Mouse (Mus musculus): ENCODE measurements around the gene Dph1. TPM values are rescaled to one million over a fixed set of nuclear protein-coding genes. Genes with fewer than 3 reads are reported as not detected.

The Dph1 gene
- polyA plus RNA-seq, 1 experiment from 2014 or later: 19.7 TPM

- H3K4me2 ChIP-seq (ENCODE audit: low read depth, low read length): peak overlapping the region; percentile 95
- no peaks in the 10 kb centered on the region for H3K9me3 ChIP-seq (replicated peaks; ENCODE audit: control insufficient read depth, low read length)
- peaks cover 43% of the 10 kb centered on the region for H3K4me1 ChIP-seq (ENCODE audit: control insufficient read depth, insufficient read depth, low read length)
- WGBS: 3% methylated on average over 68 of the region's 68 CpGs
- no peak for ATAC-seq (replicated peaks; ENCODE audit: extremely low read depth, insufficient read depth, low FRiP score)
- H3K9ac ChIP-seq (ENCODE audit: low read length): peak overlapping the region; percentile 74
- peak overlapping the region; percentile 73 for H3K4me3 ChIP-seq (ENCODE audit: low read length)
- peaks cover 29% of the 10 kb centered on the region for H3K27me3 ChIP-seq (ENCODE audit: control insufficient read depth, insufficient read depth, low read length)
- H3K27ac ChIP-seq (ENCODE audit: low read length): peak overlapping the region; percentile 86
- peaks cover 10% of the 10 kb centered on the region; the same call in 1 of the 2 replicates for H3K36me3 ChIP-seq (ENCODE audit: control insufficient read depth, insufficient read depth)
Measured at GRCm38 (mm10) chr11:75166861-75167642, 24.0 kb downstream of the Dph1 start.

- H3K4me1 ChIP-seq (ENCODE audit: control insufficient read depth, insufficient read depth, low read length): peaks cover 45% of the 10 kb centered on the region
- H3K4me3 ChIP-seq (ENCODE audit: low read length): peak overlapping the region; percentile 73
- WGBS: 9% methylated on average over 55 of the region's 55 CpGs
- H3K27me3 ChIP-seq (ENCODE audit: control insufficient read depth, insufficient read depth, low read length): peaks cover 27% of the 10 kb centered on the region
- H3K9me3 ChIP-seq (replicated peaks; ENCODE audit: control insufficient read depth, low read length): no peaks in the 10 kb centered on the region
- peak overlapping the region; percentile 86 for H3K27ac ChIP-seq (ENCODE audit: low read length)
- peak overlapping the region; percentile 74 for H3K9ac ChIP-seq (ENCODE audit: low read length)
- peaks cover 10% of the 10 kb centered on the region; the same call in 1 of the 2 replicates for H3K36me3 ChIP-seq (ENCODE audit: control insufficient read depth, insufficient read depth)
- no peak for ATAC-seq (replicated peaks; ENCODE audit: extremely low read depth, insufficient read depth, low FRiP score)
- H3K4me2 ChIP-seq (ENCODE audit: low read depth, low read length): peak overlapping the region; percentile 95
Measured at GRCm38 (mm10) chr11:75166193-75166842, 24.7 kb downstream of the Dph1 start.

GRCm38 (mm10) chr11:75165441-75166192 is 25.4 kb downstream of the Dph1 start:
- peak overlapping the region; percentile 51 for H3K27ac ChIP-seq (ENCODE audit: low read length)
- no peaks in the 10 kb centered on the region for H3K9me3 ChIP-seq (replicated peaks; ENCODE audit: control insufficient read depth, low read length)
- peak overlapping the region; percentile 74 for H3K9ac ChIP-seq (ENCODE audit: low read length)
- peaks cover 42% of the 10 kb centered on the region for H3K4me1 ChIP-seq (ENCODE audit: control insufficient read depth, insufficient read depth, low read length)
- H3K36me3 ChIP-seq (ENCODE audit: control insufficient read depth, insufficient read depth): peaks cover 11% of the 10 kb centered on the region; the same call in 1 of the 2 replicates
- H3K27me3 ChIP-seq (ENCODE audit: control insufficient read depth, insufficient read depth, low read length): peaks cover 21% of the 10 kb centered on the region
- H3K4me2 ChIP-seq (ENCODE audit: low read depth, low read length): peak overlapping the region; percentile 95
- 7% methylated on average over 54 of the region's 54 CpGs for WGBS
- H3K4me3 ChIP-seq (ENCODE audit: low read length): peak overlapping the region; percentile 73
- 0 out of 2 replicates have a peak, but pooled peaks have one; percentile 10 for ATAC-seq (replicated peaks; ENCODE audit: extremely low read depth, insufficient read depth, low FRiP score)

GRCm38 (mm10) chr11:75164750-75165149 is 26.3 kb downstream of the Dph1 start:
- H3K4me1 ChIP-seq (ENCODE audit: control insufficient read depth, insufficient read depth, low read length): peaks cover 36% of the 10 kb centered on the region
- H3K27me3 ChIP-seq (ENCODE audit: control insufficient read depth, insufficient read depth, low read length): peaks cover 20% of the 10 kb centered on the region; the same call in 1 of the 2 replicates
- 21% methylated on average over 15 of the region's 15 CpGs for WGBS
- peaks cover 13% of the 10 kb centered on the region; the same call in 1 of the 2 replicates for H3K36me3 ChIP-seq (ENCODE audit: control insufficient read depth, insufficient read depth)
- H3K27ac ChIP-seq (ENCODE audit: low read length): peak overlapping the region; percentile 43; the same call in 1 of the 2 replicates
- peak overlapping the region; percentile 73 for H3K4me3 ChIP-seq (ENCODE audit: low read length)
- H3K4me2 ChIP-seq (ENCODE audit: low read depth, low read length): peak overlapping the region; percentile 95
- H3K9me3 ChIP-seq (replicated peaks; ENCODE audit: control insufficient read depth, low read length): no peaks in the 10 kb centered on the region
- H3K9ac ChIP-seq (ENCODE audit: low read length): peak overlapping the region; percentile 74
- no peak for ATAC-seq (replicated peaks; ENCODE audit: extremely low read depth, insufficient read depth, low FRiP score)

- Histone ChIP-seq H3K9me3 (replicated peaks; ENCODE audit: control insufficient read depth, low read length) (no peaks in the 10 kb centered on the region), H3K4me1 (ENCODE audit: control insufficient read depth, insufficient read depth, low read length) (peaks cover 31% of the 10 kb centered on the region), H3K27me3 (ENCODE audit: control insufficient read depth, insufficient read depth, low read length) (peaks cover 17% of the 10 kb centered on the region; the same call in 1 of the 2 replicates), H3K27ac (ENCODE audit: low read length) (peak overlapping the region; percentile 17), H3K4me3 (ENCODE audit: low read length) (peak overlapping the region; percentile 73; the same call in 1 of the 2 replicates), H3K36me3 (ENCODE audit: control insufficient read depth, insufficient read depth) (peaks cover 13% of the 10 kb centered on the region; the same call in 1 of the 2 replicates), H3K4me2 (ENCODE audit: low read depth, low read length) (peak overlapping the region; percentile 95), H3K9ac (ENCODE audit: low read length) (0 out of 2 replicates have a peak overlapping the region, but pooled peaks have one; percentile 3)
- WGBS: 63% methylated on average over 2 of the region's 2 CpGs
- no peak for ATAC-seq (replicated peaks; ENCODE audit: extremely low read depth, insufficient read depth, low FRiP score)
Measured at GRCm38 (mm10) chr11:75164051-75164450, 27.0 kb downstream of the Dph1 start.

GRCm38 (mm10) chr11:75163379-75163778 is 27.7 kb downstream of the Dph1 start:
- WGBS: 85% methylated on average over 6 of the region's 6 CpGs
- Histone ChIP-seq H3K9ac (ENCODE audit: low read length) (no peak overlapping the region), H3K9me3 (replicated peaks; ENCODE audit: control insufficient read depth, low read length) (no peaks in the 10 kb centered on the region), H3K27me3 (ENCODE audit: control insufficient read depth, insufficient read depth, low read length) (peaks cover 17% of the 10 kb centered on the region; the same call in 1 of the 2 replicates), H3K27ac (ENCODE audit: low read length) (peak overlapping the region; percentile 17), H3K4me2 (ENCODE audit: low read depth, low read length) (peak overlapping the region; percentile 95), H3K4me1 (ENCODE audit: control insufficient read depth, insufficient read depth, low read length) (peaks cover 31% of the 10 kb centered on the region), H3K36me3 (ENCODE audit: control insufficient read depth, insufficient read depth) (peaks cover 13% of the 10 kb centered on the region; the same call in 1 of the 2 replicates), H3K4me3 (ENCODE audit: low read length) (no peak overlapping the region)
- ATAC-seq (replicated peaks; ENCODE audit: extremely low read depth, insufficient read depth, low FRiP score): no peak

GRCm38 (mm10) chr11:75162591-75163080 is 28.4 kb downstream of the Dph1 start:
- Histone ChIP-seq H3K4me1 (ENCODE audit: control insufficient read depth, insufficient read depth, low read length) (peaks cover 25% of the 10 kb centered on the region), H3K4me2 (ENCODE audit: low read depth, low read length) (no peak overlapping the region), H3K4me3 (ENCODE audit: low read length) (no peak overlapping the region), H3K27ac (ENCODE audit: low read length) (peak overlapping the region; percentile 17), H3K27me3 (ENCODE audit: control insufficient read depth, insufficient read depth, low read length) (peaks cover 11% of the 10 kb centered on the region; the same call in 1 of the 2 replicates), H3K9ac (ENCODE audit: low read length) (no peak overlapping the region), H3K9me3 (replicated peaks; ENCODE audit: control insufficient read depth, low read length) (no peaks in the 10 kb centered on the region), H3K36me3 (ENCODE audit: control insufficient read depth, insufficient read depth) (peaks cover 13% of the 10 kb centered on the region; the same call in 1 of the 2 replicates)
- 79% methylated on average over 12 of the region's 12 CpGs for WGBS
- ATAC-seq (replicated peaks; ENCODE audit: extremely low read depth, insufficient read depth, low FRiP score): no peak

GRCm38 (mm10) chr11:75161417-75162008 is 29.5 kb downstream of the Dph1 start:
- Histone ChIP-seq H3K4me2 (ENCODE audit: low read depth, low read length) (no peak overlapping the region), H3K36me3 (ENCODE audit: control insufficient read depth, insufficient read depth) (peaks cover 13% of the 10 kb centered on the region; the same call in 1 of the 2 replicates)
- ATAC-seq (replicated peaks; ENCODE audit: extremely low read depth, insufficient read depth, low FRiP score): 0 out of 2 replicates have a peak, but pooled peaks have one; percentile 7

More at GRCm38 (mm10) chr11:75161417-75162008, 29.5 kb downstream of the Dph1 start:
- no peak overlapping the region for H3K4me3 ChIP-seq (ENCODE audit: low read length)
- H3K27ac ChIP-seq (ENCODE audit: low read length): peak overlapping the region; percentile 40
- H3K4me1 ChIP-seq (ENCODE audit: control insufficient read depth, insufficient read depth, low read length): peaks cover 28% of the 10 kb centered on the region
- H3K27me3 ChIP-seq (ENCODE audit: control insufficient read depth, insufficient read depth, low read length): peaks cover 8% of the 10 kb centered on the region; the same call in 1 of the 2 replicates
- no peaks in the 10 kb centered on the region for H3K9me3 ChIP-seq (replicated peaks; ENCODE audit: control insufficient read depth, low read length)
- H3K9ac ChIP-seq (ENCODE audit: low read length): no peak overlapping the region
- 26% methylated on average over 4 of the region's 4 CpGs for WGBS
